Mouse (Mus musculus) ZHBTc4 (cell line): ENCODE measurements around the gene Zkscan17.

Experiments
- DNase-seq: peaks from one replicate; pipeline ENCODE4 v3.0.0-alpha.2; 2011; ENCODE audit warnings: low read depth, low spot score

Gene Zkscan17

DNA sequence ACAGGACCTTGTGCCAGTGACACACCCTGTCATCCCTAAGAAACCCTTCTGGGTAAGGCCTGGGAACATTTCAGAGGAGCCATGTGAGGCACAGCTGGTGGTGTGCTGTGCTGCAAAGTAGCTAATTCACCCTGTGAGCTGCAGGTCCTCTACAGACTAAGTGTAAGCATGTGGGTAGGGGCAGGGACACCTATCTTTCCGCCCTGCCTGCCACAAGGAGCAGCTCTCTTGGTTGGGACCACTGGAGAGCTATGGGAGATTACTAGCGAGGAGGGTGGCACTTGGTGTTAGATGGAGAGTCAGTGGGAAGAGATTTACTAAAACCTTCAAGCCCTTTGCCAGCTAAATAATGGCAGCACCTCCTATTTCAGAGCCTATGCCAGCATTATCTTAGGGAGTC, 69.7 kb downstream of the Zkscan17 start:
- DNase-seq = no peak

- no peak for DNase-seq
Observed at GRCm38 (mm10) chr11:59456346-59456745, 70.2 kb downstream of the Zkscan17 start.

DNA sequence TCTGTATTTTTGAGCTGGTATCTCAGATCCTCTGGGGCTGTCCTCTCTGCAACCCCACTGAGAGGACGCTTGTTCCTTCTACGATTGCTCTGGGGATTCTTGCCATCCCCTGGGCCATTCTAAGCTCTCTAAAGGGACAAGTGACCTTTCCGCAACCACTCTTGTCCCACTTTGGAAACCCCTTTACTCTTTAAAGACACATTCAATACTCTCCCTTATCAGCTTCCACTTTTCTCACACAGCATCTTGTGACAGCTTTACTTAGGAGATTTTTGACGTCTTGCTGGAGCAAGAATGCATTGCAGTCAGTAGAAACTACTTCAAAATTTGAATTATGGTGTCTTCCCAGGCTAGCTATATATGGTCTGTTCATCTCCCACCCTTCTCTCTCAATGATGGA, 75.5 kb downstream of the Zkscan17 start, which contains the start of gene Snap47:
TSS of gene Snap47 (minus strand) at position 101 of the 400 bp plus-strand sequence.
- no peak for DNase-seq

DNA sequence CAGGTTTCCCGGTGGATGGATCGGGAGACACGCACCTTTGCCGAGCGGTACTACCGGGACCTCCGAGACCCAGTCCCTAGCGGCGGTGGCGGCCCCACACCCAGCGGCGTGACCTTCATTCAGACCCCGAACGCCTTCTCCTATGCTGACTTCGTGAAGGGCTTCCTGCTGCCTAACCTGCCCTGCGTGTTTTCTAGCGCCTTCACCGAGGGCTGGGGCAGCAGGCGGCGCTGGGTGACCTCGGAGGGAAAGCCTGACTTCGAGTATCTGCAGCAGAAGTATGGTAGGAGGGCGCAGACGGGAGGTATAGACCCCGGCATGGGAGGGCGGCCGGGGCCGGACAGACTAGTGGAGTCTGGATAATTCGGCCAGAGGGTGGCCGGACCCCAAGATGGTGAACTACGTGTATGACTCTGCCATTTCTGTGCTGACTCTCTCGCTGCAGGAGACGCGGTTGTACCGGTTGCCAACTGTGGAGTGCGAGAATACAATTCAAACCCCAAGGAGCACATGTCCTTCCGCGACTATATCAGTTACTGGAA, 76.2 kb downstream of the Zkscan17 start:
- no peak for DNase-seq

- peak; percentile 96 for DNase-seq
Observed at GRCm38 (mm10) chr11:59449741-59450229, 76.8 kb downstream of the Zkscan17 start, which contains the start of gene Jmjd4. Gene Jmjd4, plus strand, starts transcription at chr11:59450045.

- peak; percentile 65 for DNase-seq
Observed at GRCm38 (mm10) chr11:59443102-59443501, 83.4 kb downstream of the Zkscan17 start.

DNA sequence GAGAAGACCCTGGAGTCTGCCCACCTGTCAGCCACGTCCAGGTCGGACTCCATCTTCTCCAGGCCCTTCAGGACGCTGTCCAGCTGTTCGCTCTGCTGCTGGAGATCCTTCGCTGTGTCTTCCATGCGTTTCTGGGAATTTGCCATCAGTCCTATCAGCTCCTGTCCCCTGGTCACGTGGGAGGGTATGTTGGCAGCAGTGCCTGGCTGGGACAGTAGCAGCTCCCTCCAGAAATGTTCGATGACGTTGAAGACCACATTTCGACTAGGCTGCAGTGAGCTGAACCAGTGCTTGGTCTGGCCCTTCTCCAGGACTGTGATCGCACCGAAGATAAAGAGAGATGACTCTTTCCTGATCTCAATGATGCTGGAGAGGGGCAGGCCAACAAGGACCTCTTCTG, 88.6 kb downstream of the Zkscan17 start:
- no peak for DNase-seq
